8 mouse cellular contexts compared by ENCODE assay signal in genomic region chr6:49039470-49040180, GRCm38 (mm10). TPM values are rescaled to one million over a fixed set of nuclear protein-coding genes. Genes with fewer than 3 reads are reported as not detected.
DNase-seq lines count a peak whose midpoint lies in the region.

No protein-coding gene starts in this region.

- intact Hi-C loops in heart, postnatal 25 days (cut with DNase I): no loop called here
- intact Hi-C loops in left cerebral cortex, postnatal 4 days (cut with DNase I): loop anchor here (10.0 kb wide), 1 partner anchor 365 kb away; no protein-coding TSS in a partner anchor

- DNase-seq in heart, adult 11 months: peak; percentile 86
- no peak for DNase-seq in heart, postnatal 25 days (ENCODE audit: low spot score)
- peak; percentile 78 to 79 for DNase-seq in cerebellum, postnatal 10 days
- DNase-seq in frontal cortex, postnatal 36 days (ENCODE audit: low spot score in 2 of 2): peak; percentile 45 to 62
- DNase-seq in hindlimb bud, embryonic 11.5 days (ENCODE audit: extremely low spot score, low read depth, low spot score): peak; percentile 30
- DNase-seq in left cerebral cortex, postnatal 4 days: peak; percentile 67
- DNase-seq in mesoderm, embryonic 11.5 days (ENCODE audit: low read depth, low spot score): peak; percentile 67
- DNase-seq in right cerebral cortex, postnatal 4 days: peak; percentile 79

RNA-seq across cellular contexts. Expression of gene Gpnmb, which starts 3.3 kb away (rescaled TPM):
- total RNA-seq in heart, postnatal 25 days (2021): under 1 TPM; 0.53 to 0.70 TPM
- total RNA-seq in left cerebral cortex, postnatal 4 days (2021): under 1 TPM; 0.40 to 0.87 TPM

RNA-seq across cellular contexts. Expression of gene Malsu1, which starts 34.0 kb away (rescaled TPM):
- 10 to 100 TPM; 35.4 to 36.3 TPM for total RNA-seq in heart, postnatal 25 days (2021)
- total RNA-seq in left cerebral cortex, postnatal 4 days (2021): 10 to 100 TPM; 36.3 to 36.6 TPM

RNA-seq across cellular contexts. Expression of gene Svs1, which starts 53.0 kb away (rescaled TPM):
- not detected for total RNA-seq in heart, postnatal 25 days (2021)
- not detected for total RNA-seq in left cerebral cortex, postnatal 4 days (2021)
